Mouse (Mus musculus) kidney, adult 2 months (tissue): ENCODE measurements around the gene Tti1.

Source experiments
- CTCF ChIP-seq: fragments of 200-500 bp; conservative IDR thresholded peaks from 2 replicates; pipeline ENCODE4 v1.5.1; 2011; ENCODE audit warnings: low read depth, mild to moderate bottlenecking, control low read depth, low read length, moderate library complexity, mixed read lengths; ENCODE audit not compliant: insufficient read depth, insufficient read length
- POLR2A ChIP-seq: fragments of 200-500 bp; IDR thresholded peaks from one replicate; pipeline ENCODE4 v1.6.1; 2011; ENCODE audit warnings: low read depth, low read length, control low read depth

GRCm38 (mm10) chr2:157979241-157979640, 49.0 kb downstream of the Tti1 start:
- TF ChIP-seq CTCF = no peak
- TF ChIP-seq POLR2A = no peak
